Mouse (Mus musculus) heart, postnatal 0 days (tissue): ENCODE results near the gene Picalm.

Source experiments
- CTCF ChIP-seq: IDR thresholded peaks from 2 replicates; pipeline ENCODE4 v1.5.1; 2016; ENCODE audit warnings: antibody characterized with exemption, control low read depth, low read depth
- EP300 ChIP-seq: IDR thresholded peaks from 2 replicates; pipeline ENCODE4 v1.6.1; 2016; ENCODE audit warnings: antibody characterized with exemption, low read depth

DNA sequence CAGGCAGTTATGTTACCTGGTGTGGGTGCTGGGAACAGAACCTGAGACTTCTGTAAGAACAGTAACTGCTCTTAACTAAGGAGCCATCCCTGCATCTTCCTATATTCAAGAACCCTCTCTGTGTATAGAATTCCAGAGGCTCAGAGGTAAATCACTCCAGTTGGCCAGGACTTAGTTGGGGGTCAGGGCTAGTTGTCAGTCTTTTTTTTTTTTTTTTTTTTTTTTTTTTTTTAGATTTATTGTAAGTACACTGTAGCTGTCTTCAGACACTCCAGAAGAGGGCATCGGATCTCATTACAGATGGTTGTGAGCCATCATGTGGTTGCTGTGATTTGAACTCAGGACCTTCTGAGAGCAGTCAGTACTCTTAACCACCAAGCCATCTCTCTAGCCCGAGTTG, 91.5 kb downstream of the Picalm start:
- TF ChIP-seq EP300, result no peak
- no peak for TF ChIP-seq CTCF
